Mouse (Mus musculus): ENCODE data around the gene Rps16. TPM values are rescaled to one million over a fixed set of nuclear protein-coding genes. Genes with fewer than 3 reads are reported as not detected.

The Rps16 gene
- 900 TPM for polyA plus RNA-seq (2017; shearing (Covaris generic))

DNA sequence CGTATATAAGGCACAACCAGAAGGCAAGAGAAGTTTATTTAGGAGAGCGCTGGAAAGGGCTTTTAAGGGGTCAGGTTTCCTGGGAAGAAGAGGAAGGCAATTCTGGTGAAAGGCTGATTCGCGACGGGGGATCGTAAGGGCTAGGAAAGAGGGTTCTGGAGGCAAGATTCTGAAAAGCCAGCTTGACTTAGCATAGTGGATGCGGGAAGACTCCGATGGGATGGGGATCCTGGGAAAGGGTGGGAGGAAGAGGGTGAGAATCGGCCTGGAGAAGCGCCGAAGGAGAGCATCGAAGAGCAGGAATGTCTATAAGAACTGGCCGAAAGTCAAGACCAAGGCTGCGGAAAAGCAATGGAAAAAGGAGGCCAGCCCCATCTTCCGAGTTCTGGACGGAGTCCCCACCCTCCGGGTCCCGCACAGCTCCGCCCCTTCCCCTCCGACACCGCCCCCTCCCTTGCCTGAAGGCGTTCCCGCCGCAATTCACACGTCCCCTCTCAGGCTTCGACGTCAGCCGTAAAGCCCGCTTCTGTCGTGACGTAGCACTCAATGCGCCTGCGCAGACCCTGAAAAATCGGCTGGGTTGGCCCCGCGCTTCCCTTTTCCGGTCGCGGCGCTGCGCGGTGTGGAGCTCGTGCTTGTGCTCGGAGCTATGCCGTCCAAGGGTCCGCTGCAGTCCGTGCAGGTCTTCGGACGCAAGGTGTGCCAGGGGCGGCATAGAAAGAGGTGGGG, at the start of gene Rps16:
Gene Rps16 (plus strand): TSS at position 498 of the 729 bp plus-strand sequence.

GRCm38 (mm10) chr7:28301616-28302433, 48.6 kb upstream of the Rps16 start, which contains the start of gene Dll3:
Gene Dll3, minus strand, starts transcription at chr7:28302238.

GRCm38 (mm10) chr7:28311926-28312543, 38.4 kb upstream of the Rps16 start, which contains the start of gene Timm50:
Gene Timm50, minus strand, starts transcription at chr7:28312072.

DNA sequence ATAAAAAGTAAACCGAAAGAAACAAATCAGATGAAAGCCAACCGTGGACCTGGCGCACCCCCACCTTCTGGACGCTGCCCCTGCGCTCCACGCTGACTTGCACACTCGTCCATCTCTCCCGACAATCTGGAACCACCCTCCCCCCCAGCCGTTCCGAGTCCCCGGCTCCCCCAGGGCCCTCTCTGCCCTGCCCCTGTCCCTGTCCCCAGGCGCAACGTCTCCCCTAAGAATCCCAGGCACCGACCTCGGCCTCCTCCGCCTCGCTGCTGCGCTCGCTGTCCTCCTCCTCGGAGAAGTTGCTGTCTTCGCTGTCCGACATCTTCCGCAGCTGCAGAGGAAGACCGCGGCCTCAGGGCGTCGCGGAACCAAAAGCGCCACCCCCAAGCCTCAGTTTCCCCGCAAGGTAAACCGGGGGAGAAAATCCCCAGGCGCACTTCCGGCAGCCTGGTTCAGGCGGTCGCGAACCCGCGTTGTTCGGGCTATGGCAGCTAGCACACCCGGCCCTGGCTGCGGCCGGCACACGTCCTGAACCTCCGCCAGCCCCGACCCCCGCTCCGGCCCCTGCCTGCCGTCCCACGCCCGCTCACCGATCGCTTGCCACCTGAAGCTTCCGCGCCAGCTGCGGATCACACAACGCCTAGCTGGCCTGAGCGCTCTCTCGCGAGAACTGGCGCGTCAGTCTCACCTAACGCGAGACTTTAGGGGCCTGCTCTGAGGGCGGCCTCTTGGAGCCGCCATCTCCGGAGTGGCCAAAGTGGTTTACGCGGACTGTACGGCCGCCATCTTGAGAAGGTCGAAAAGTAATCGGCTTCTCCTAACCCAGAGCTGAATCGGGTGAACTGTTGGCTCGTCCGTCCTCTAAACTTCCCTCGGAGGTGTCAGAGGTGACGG, 12.1 kb upstream of the Rps16 start, which contains the start of gene Supt5:
Gene Supt5 (minus strand): TSS at position 639 of the 891 bp plus-strand sequence.

GRCm38 (mm10) chr7:28372251-28373108, 22.0 kb downstream of the Rps16 start, which contains the start of gene Plekhg2:
Gene Plekhg2, minus strand, starts transcription at chr7:28372599.

GRCm38 (mm10) chr7:28380237-28381016, 30.0 kb downstream of the Rps16 start, which contains the start of gene Zfp36:
Gene Zfp36, minus strand, starts transcription at chr7:28380253.

GRCm38 (mm10) chr7:28392429-28393271, 42.2 kb downstream of the Rps16 start, which contains the start of the genes Med29 and Paf1:
Gene Med29, minus strand, starts transcription at chr7:28392708.
Gene Paf1, plus strand, starts transcription at chr7:28392951.

Other genes with a start within 250 kb of the Rps16 start
- gene 9530053A07Rik, start 221.2 kb upstream of the Rps16 start, polyA plus RNA-seq (2017; shearing (Covaris generic)): not detected
- gene Fbl, start 180.9 kb upstream of the Rps16 start, polyA plus RNA-seq (2017; shearing (Covaris generic)): 190 TPM
- 8.8 TPM for gene Dyrk1b, start 171.2 kb upstream of the Rps16 start, polyA plus RNA-seq (2017; shearing (Covaris generic))
- 10.9 TPM for gene Eid2, start 82.8 kb upstream of the Rps16 start, polyA plus RNA-seq (2017; shearing (Covaris generic))
- gene Eid2b, start 72.9 kb upstream of the Rps16 start, polyA plus RNA-seq (2017; shearing (Covaris generic)): 1.2 TPM
- not detected for gene Selenov, start 59.5 kb upstream of the Rps16 start, polyA plus RNA-seq (2017; shearing (Covaris generic))
- gene Dll3, start 48.4 kb upstream of the Rps16 start, polyA plus RNA-seq (2017; shearing (Covaris generic)): not detected
- gene Timm50, start 38.6 kb upstream of the Rps16 start, polyA plus RNA-seq (2017; shearing (Covaris generic)): 50.0 TPM
- gene Supt5, start 11.9 kb upstream of the Rps16 start, polyA plus RNA-seq (2017; shearing (Covaris generic)): 178 TPM
- gene Plekhg2, start 21.9 kb downstream of the Rps16 start, polyA plus RNA-seq (2017; shearing (Covaris generic)): 31.8 TPM
- 618 TPM for gene Zfp36, start 29.6 kb downstream of the Rps16 start, polyA plus RNA-seq (2017; shearing (Covaris generic))
- 18.6 TPM for gene Med29, start 42.1 kb downstream of the Rps16 start, polyA plus RNA-seq (2017; shearing (Covaris generic))
- gene Paf1, start 42.3 kb downstream of the Rps16 start, polyA plus RNA-seq (2017; shearing (Covaris generic)): 136 TPM
- gene Gmfg, start 86.8 kb downstream of the Rps16 start, polyA plus RNA-seq (2017; shearing (Covaris generic)): 536 TPM
- 1.8 TPM for gene Lrfn1, start 101.3 kb downstream of the Rps16 start, polyA plus RNA-seq (2017; shearing (Covaris generic))
- gene Ifnl2, start 159.8 kb downstream of the Rps16 start, polyA plus RNA-seq (2017; shearing (Covaris generic)): not detected
- gene Ifnl3, start 172.2 kb downstream of the Rps16 start, polyA plus RNA-seq (2017; shearing (Covaris generic)): not detected
- not detected for gene Sycn, start 190.2 kb downstream of the Rps16 start, polyA plus RNA-seq (2017; shearing (Covaris generic))
- gene Nccrp1, start 196.6 kb downstream of the Rps16 start, polyA plus RNA-seq (2017; shearing (Covaris generic)): 1.3 TPM
- 82.1 TPM for gene Samd4b, start 247.5 kb downstream of the Rps16 start, polyA plus RNA-seq (2017; shearing (Covaris generic))
- 8.1 TPM for gene Pak4, start 247.5 kb downstream of the Rps16 start, polyA plus RNA-seq (2017; shearing (Covaris generic))